Mouse (Mus musculus): ENCODE results near the gene Irx5. TPM values are rescaled to one million over a fixed set of nuclear protein-coding genes. Genes with fewer than 3 reads are reported as not detected.

The Irx5 gene
- polyA plus RNA-seq, 1 experiment = 4.7 TPM

DNA sequence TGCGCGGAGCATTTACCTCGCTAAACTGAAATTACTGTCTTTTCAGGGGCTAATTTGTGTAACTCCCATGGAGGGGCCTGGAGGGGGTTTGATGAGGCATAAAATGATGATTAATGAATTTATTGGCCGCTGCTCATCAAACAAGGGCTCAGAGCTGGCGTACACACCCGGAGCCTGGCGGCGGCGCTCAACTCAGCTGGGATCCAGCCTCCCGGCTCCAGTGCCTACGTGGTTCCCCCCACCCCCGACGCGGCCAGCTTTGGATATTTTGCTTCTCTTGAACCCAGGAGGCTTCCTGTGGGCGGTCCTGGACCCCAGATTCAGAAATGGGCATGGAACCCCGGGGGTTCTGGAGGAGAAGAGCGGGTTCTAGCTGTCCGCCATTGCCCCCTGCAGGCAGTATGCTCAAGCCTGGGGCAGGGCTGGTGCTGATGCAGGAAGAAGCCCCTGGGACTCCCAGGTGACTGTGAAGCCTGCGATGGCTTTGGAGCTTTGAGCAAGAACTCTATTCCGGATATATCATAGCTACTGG, 9.4 kb downstream of the Irx5 start:
- H3K27me3 ChIP-seq (ENCODE audit: control insufficient read depth, insufficient read depth, low read length) = peaks cover 1% of the 10 kb centered on the region; the same call in 1 of the 2 replicates
- WGBS = 14% methylated on average over 20 of the region's 20 CpGs
- no peak overlapping the region for H3K27ac ChIP-seq (ENCODE audit: insufficient read depth, low read length)
- no peaks in the 10 kb centered on the region for H3K4me1 ChIP-seq (ENCODE audit: control insufficient read depth, insufficient read depth, low read length)
- H3K4me3 ChIP-seq (replicated peaks; ENCODE audit: insufficient read depth, low read depth, low read length) = no peak overlapping the region
- peak in 1 of 2 experiments; percentile 15 for DNase-seq
- TF ChIP-seq POLR2A (IDR thresholded peaks at IDR 0.05; ENCODE audit: borderline replicate concordance, insufficient read depth, low read length) = no peak
- TF ChIP-seq CTCF (IDR thresholded peaks at IDR 0.05; ENCODE audit: borderline replicate concordance, insufficient read depth, low read depth, low read length) = 0 out of 2 replicates have a peak, but pooled peaks have one; percentile 8

DNA sequence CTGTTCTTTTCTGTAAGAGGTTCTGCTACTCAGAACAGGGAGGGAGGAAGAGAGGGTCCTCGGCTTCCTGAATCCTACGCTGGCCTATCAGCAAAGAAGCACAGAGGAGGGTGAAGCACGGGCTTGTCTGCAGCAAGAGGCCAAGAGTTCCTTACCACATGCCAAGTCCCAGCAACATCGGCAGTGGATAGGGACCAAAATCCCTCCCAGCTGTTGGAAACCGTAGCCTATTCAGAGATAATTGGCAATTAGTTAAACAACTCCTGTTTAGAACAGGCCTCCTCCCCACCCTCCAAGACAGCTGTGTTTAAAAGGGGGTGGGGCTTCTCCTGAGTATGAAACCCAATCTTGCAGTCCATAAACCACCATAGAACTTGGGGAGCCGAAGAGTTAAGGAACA, 22.1 kb downstream of the Irx5 start:
- no peaks in the 10 kb centered on the region for H3K4me1 ChIP-seq (ENCODE audit: control insufficient read depth, insufficient read depth, low read length)
- 27% methylated on average over 6 of the region's 6 CpGs for WGBS
- TF ChIP-seq POLR2A (IDR thresholded peaks at IDR 0.05; ENCODE audit: borderline replicate concordance, insufficient read depth, low read length) = no peak
- no peak for TF ChIP-seq CTCF (IDR thresholded peaks at IDR 0.05; ENCODE audit: borderline replicate concordance, insufficient read depth, low read depth, low read length)
- H3K4me3 ChIP-seq (replicated peaks; ENCODE audit: insufficient read depth, low read depth, low read length) = no peak overlapping the region
- no peak overlapping the region for H3K27ac ChIP-seq (ENCODE audit: insufficient read depth, low read length)
- H3K27me3 ChIP-seq (ENCODE audit: control insufficient read depth, insufficient read depth, low read length) = no peaks in the 10 kb centered on the region
- DNase-seq = no peak

DNA sequence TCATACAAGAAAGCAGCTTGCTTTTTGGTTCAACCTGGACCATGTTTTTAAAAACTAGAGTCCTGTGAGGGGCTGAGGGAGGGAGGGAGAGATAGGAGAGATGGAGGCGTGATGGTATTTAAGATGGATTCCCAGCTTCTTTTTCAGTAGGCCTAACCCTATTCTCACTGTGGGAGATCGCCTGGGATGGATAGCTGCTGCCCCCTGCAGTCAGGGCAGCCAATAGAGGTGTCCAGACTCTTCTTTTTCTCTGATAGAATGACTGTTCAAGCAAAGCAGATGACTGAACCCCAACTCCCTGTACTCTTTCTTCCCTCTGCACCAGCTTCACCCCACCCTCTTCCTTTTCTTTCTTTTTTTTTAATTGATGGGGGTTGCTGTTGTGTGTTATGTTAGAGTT, 23.1 kb downstream of the Irx5 start:
- H3K4me1 ChIP-seq (ENCODE audit: control insufficient read depth, insufficient read depth, low read length) = no peaks in the 10 kb centered on the region
- H3K27ac ChIP-seq (ENCODE audit: insufficient read depth, low read length) = no peak overlapping the region
- H3K27me3 ChIP-seq (ENCODE audit: control insufficient read depth, insufficient read depth, low read length) = no peaks in the 10 kb centered on the region
- TF ChIP-seq CTCF (IDR thresholded peaks at IDR 0.05; ENCODE audit: borderline replicate concordance, insufficient read depth, low read depth, low read length) (peak; percentile 27; the same call in 1 of the 2 replicates), POLR2A (IDR thresholded peaks at IDR 0.05; ENCODE audit: borderline replicate concordance, insufficient read depth, low read length) (no peak)
- DNase-seq = no peak
- 72% methylated on average over 2 of the region's 2 CpGs for WGBS
- H3K4me3 ChIP-seq (replicated peaks; ENCODE audit: insufficient read depth, low read depth, low read length) = no peak overlapping the region

DNA sequence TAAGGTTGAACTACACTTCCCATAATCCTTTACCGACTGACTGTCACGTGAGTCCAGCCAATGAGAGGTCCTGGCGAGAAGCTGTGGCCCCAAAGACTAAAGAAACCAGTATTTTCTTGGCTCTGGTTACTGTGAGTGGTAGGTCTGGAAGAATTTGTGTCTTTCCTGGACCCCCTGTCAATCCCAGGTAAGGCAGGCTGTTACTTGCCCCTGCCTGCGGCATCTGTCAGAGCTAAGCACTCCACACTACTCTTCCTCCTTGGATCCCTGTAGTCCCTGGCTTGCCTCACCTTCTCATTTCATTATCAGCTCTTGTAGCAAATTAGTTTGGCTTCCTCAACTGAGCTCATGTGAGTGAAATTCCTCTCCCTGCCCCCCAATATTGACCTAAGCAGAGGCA, 30.5 kb downstream of the Irx5 start:
- Histone ChIP-seq H3K27me3 (ENCODE audit: control insufficient read depth, insufficient read depth, low read length) (no peaks in the 10 kb centered on the region), H3K4me1 (ENCODE audit: control insufficient read depth, insufficient read depth, low read length) (no peaks in the 10 kb centered on the region), H3K4me3 (replicated peaks; ENCODE audit: insufficient read depth, low read depth, low read length) (no peak overlapping the region), H3K27ac (ENCODE audit: insufficient read depth, low read length) (no peak overlapping the region)
- DNase-seq = no peak
- no peak for TF ChIP-seq CTCF (IDR thresholded peaks at IDR 0.05; ENCODE audit: borderline replicate concordance, insufficient read depth, low read depth, low read length)
- no peak for TF ChIP-seq POLR2A (IDR thresholded peaks at IDR 0.05; ENCODE audit: borderline replicate concordance, insufficient read depth, low read length)
- WGBS = 92% methylated on average over 4 of the region's 4 CpGs

DNA sequence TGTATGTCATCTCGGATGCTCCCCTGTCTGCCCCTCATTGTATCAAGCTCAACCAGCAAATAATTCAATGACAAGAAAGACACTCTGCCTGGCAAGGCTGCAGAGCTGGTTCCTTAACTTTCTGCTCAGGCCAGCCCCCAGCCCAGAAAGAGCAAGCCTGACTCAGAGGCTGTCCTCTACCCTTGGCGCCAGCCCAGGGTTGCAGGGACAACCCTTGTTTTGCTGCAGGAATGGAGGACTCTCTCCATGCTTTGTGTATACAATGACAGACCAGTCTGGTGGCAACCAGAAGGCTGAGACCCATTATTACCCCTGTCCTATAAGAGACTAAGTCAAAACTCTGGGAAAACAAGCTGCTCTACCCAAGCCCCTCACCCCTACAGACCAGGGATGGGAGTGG, 46.8 kb downstream of the Irx5 start:
- TF ChIP-seq CTCF (IDR thresholded peaks at IDR 0.05; ENCODE audit: borderline replicate concordance, insufficient read depth, low read depth, low read length) = no peak
- H3K27me3 ChIP-seq (ENCODE audit: control insufficient read depth, insufficient read depth, low read length) = no peaks in the 10 kb centered on the region
- H3K4me3 ChIP-seq (replicated peaks; ENCODE audit: insufficient read depth, low read depth, low read length) = no peak overlapping the region
- DNase-seq = no peak
- H3K27ac ChIP-seq (ENCODE audit: insufficient read depth, low read length) = no peak overlapping the region
- WGBS = 72% methylated on average over 2 of the region's 2 CpGs
- no peaks in the 10 kb centered on the region for H3K4me1 ChIP-seq (ENCODE audit: control insufficient read depth, insufficient read depth, low read length)

DNA sequence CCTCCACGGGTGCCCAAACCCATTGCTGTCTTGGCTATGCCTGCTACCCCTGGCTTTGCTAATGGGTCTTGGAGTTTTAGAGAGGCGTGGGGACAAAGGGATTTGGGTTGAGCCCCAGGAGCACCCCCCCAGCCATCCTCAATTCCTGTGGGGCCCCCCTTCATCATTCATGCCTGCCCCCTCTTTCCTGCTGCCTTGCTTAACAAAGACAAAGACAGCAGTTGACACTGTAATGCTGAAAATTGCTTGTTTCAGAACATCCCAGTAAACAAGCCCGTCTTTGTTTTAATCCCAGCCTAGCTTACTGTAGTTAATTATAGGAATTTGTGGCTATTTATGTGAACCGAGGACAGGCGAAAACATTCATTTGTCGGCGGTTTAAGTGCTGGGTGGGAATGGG, 50.7 kb downstream of the Irx5 start:
- Histone ChIP-seq H3K27me3 (ENCODE audit: control insufficient read depth, insufficient read depth, low read length) (no peaks in the 10 kb centered on the region), H3K27ac (ENCODE audit: insufficient read depth, low read length) (no peak overlapping the region), H3K4me1 (ENCODE audit: control insufficient read depth, insufficient read depth, low read length) (no peaks in the 10 kb centered on the region), H3K4me3 (replicated peaks; ENCODE audit: insufficient read depth, low read depth, low read length) (no peak overlapping the region)
- TF ChIP-seq CTCF (IDR thresholded peaks at IDR 0.05; ENCODE audit: borderline replicate concordance, insufficient read depth, low read depth, low read length) = no peak
- no peak for TF ChIP-seq POLR2A (IDR thresholded peaks at IDR 0.05; ENCODE audit: borderline replicate concordance, insufficient read depth, low read length)
- WGBS = 56% methylated on average over 7 of the region's 7 CpGs
- no peak for DNase-seq

DNA sequence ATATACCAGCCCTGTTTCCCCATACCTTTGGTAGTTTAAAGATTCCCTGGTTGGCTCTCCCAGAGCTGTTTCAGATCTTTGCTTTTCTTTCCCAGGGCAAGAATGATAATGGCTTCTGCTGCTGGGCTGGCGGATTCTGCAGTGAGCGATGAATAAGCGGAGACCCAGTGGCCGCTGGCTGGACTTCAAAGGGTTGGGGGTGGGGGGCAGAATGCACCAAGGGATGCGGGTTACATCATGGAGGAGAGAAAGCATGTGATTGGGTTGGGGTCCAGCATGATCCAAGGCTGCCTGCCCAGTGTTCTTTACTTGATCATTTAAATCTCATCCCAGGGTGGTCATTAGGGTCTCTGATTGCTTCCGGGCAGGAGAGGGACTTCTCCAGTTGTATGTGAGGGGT, 56.2 kb downstream of the Irx5 start:
- H3K4me3 ChIP-seq (replicated peaks; ENCODE audit: insufficient read depth, low read depth, low read length) = no peak overlapping the region
- peaks cover 3% of the 10 kb centered on the region; the same call in 1 of the 2 replicates for H3K4me1 ChIP-seq (ENCODE audit: control insufficient read depth, insufficient read depth, low read length)
- 61% methylated on average over 6 of the region's 6 CpGs for WGBS
- DNase-seq = no peak
- H3K27ac ChIP-seq (ENCODE audit: insufficient read depth, low read length) = no peak overlapping the region
- no peaks in the 10 kb centered on the region for H3K27me3 ChIP-seq (ENCODE audit: control insufficient read depth, insufficient read depth, low read length)
- TF ChIP-seq CTCF (IDR thresholded peaks at IDR 0.05; ENCODE audit: borderline replicate concordance, insufficient read depth, low read depth, low read length) = no peak
- TF ChIP-seq POLR2A (IDR thresholded peaks at IDR 0.05; ENCODE audit: borderline replicate concordance, insufficient read depth, low read length) = no peak

DNA sequence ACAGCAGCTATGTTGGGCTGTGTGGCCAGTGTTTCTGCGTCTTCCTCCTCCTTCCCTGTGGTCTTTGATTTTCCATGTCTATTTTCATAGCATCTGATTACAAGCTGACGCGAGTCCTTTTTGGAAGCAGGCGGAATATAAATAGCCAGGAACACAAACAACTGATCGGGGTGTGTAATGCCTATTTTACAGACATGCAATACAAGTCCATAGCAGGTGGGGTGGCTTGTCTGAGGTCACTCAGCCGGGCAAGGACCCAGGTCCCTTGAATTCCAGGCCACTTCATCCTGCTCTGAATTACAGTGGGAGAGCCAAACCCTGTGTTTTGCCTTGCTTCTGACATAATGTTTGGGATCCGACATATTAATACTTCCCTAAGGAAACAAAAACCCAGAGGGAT, 63.2 kb downstream of the Irx5 start:
- 88% methylated on average over 7 of the region's 7 CpGs for WGBS
- H3K27ac ChIP-seq (ENCODE audit: insufficient read depth, low read length) = no peak overlapping the region
- no peak for DNase-seq

More for the DNA sequence above, 63.2 kb downstream of the Irx5 start:
- Histone ChIP-seq H3K4me3 (replicated peaks; ENCODE audit: insufficient read depth, low read depth, low read length) (no peak overlapping the region), H3K27me3 (ENCODE audit: control insufficient read depth, insufficient read depth, low read length) (no peaks in the 10 kb centered on the region), H3K4me1 (ENCODE audit: control insufficient read depth, insufficient read depth, low read length) (peaks cover 3% of the 10 kb centered on the region; the same call in 1 of the 2 replicates)
- TF ChIP-seq CTCF (IDR thresholded peaks at IDR 0.05; ENCODE audit: borderline replicate concordance, insufficient read depth, low read depth, low read length) (no peak), POLR2A (IDR thresholded peaks at IDR 0.05; ENCODE audit: borderline replicate concordance, insufficient read depth, low read length) (no peak)

All from cerebellum, adult 2 months (tissue).